Mouse (Mus musculus) ovary, adult 18-20 months (tissue): ENCODE results near the gene Tinf2.

Source experiments
- DNase-seq: peaks from one replicate; pipeline ENCODE4 v3.0.0; 2022; ENCODE audit warnings: low spot score, mixed read lengths

Gene Tinf2

GRCm38 (mm10) chr14:55635523-55636007 is 46.1 kb downstream of the Tinf2 start, which contains the start of gene Ipo4:
TSS of gene Ipo4 (minus strand) at chr14:55635957.
- peak; percentile 79 for DNase-seq

DNA sequence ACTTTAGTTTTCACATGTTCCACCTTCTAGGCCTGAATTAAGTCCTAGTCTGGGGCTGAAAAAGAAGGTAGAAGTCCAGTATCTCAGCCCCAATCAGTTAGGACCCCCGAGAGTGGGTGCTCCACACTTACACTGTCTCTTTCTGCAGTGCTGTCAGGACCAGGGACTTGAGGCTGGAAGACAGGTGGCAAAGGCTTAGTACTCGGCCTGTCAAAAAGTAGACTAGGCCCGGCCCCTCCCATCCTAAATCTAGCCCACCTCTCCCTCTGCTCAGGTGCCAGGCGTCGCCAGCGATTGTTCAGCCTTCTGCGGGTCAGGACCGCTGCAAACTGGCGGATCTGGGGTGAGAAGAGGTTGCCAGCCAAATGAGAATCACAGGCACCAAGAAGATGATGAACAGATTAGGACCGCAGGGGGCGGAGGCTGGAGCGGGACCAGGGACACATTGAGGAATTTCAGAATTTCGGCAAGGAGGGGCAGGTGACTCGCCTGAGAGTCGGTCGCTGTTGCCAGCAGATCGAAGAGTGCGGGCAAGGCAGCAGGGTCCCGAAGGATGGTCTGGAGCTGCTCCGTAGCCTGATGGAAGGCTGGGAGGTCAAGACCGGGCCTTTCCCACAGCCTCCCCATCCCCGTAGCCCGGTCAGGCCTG is 46.6 kb downstream of the Tinf2 start:
- DNase-seq: no peak

DNA sequence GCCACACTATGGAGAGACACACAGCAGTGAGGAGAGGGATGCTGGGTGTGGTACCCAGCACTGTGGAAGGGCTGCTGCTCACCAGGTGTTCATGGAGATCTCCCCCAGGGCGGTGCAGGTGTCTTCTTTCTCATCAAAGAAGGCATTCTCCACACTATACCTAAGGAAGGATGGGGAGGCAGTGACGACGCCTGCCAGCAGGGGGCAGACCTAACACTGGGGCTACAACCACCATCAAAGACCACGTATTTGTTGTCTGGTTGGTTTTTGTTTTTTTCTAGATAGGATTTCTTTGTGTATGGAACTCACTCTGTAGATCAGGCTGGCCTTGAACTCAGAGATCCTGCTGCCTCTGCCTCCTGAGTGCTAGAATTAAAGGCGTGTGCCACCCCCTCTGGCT is 52.3 kb downstream of the Tinf2 start:
- no peak for DNase-seq

GRCm38 (mm10) chr14:55628077-55628827 is 53.4 kb downstream of the Tinf2 start:
- DNase-seq: no peak
